22 mouse cellular contexts compared by ENCODE assay signal in the genomic region with DNA sequence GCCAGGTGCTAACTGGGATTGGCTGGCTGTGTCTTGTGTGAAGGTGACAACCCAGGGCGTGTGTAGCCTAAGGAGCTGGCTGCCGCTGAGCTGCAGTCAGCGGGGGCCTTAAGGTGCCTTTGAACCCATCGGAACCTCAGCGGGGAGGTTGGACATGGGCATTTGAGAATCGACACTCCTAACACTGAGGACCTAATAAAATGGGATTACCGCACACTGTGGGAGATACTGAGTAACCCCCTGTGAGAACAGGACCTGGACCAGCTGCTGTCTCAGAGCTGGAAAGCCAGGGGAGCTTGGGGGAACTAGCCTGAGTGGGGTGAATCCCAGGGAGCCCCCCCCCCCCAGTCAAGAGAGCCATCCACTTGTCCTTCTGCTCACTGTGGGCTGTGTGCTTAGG. TPM values are rescaled to one million over a fixed set of nuclear protein-coding genes. Genes with fewer than 3 reads are reported as not detected.
DNase-seq lines count a peak whose midpoint lies in the region; ATAC-seq lines count a peak whose summit lies in the region.
"Had no signal": no experiment of that assay in that cellular context is flagged by ENCODE, and none has a peak within 500 bp of the region (broad histone marks: within the 10 kb centered on the region; RNA-seq: fewer than 3 reads in every experiment).

No protein-coding gene starts in this region.

- H3K4me1 ChIP-seq in forebrain, embryonic 12.5 days: peaks cover 14% of the 10 kb centered on the region
- H3K4me1 ChIP-seq in forebrain, embryonic 14.5 days (ENCODE audit: control insufficient read depth, insufficient read depth, low read length): no peaks in the 10 kb centered on the region
- 0 out of 2 replicates have a peak, but pooled peaks cover 3% of the 10 kb centered on the region for H3K4me1 ChIP-seq in hindbrain, embryonic 12.5 days
- H3K4me1 ChIP-seq in hindbrain, embryonic 14.5 days (replicated peaks; ENCODE audit: control insufficient read depth, insufficient read depth, low read length): no peaks in the 10 kb centered on the region
- 0 out of 2 replicates have a peak, but pooled peaks cover 3% of the 10 kb centered on the region for H3K4me1 ChIP-seq in midbrain, embryonic 12.5 days
- peaks cover 2% of the 10 kb centered on the region; the same call in 1 of the 2 replicates for H3K4me1 ChIP-seq in midbrain, embryonic 11.5 days (ENCODE audit: control insufficient read depth, insufficient read depth, low read length)
- no peaks in the 10 kb centered on the region for H3K4me1 ChIP-seq in midbrain, embryonic 14.5 days (ENCODE audit: control insufficient read depth, insufficient read depth, low read length)

- 94% methylated on average over 7 of the region's 7 CpGs for WGBS in forebrain, embryonic 12.5 days
- 94% methylated on average over 7 of the region's 7 CpGs for WGBS in forebrain, embryonic 14.5 days
- WGBS in hindbrain, embryonic 12.5 days: 94% methylated on average over 7 of the region's 7 CpGs
- WGBS in hindbrain, embryonic 14.5 days: 91% methylated on average over 7 of the region's 7 CpGs
- WGBS in midbrain, embryonic 12.5 days: 88% methylated on average over 7 of the region's 7 CpGs
- 89% methylated on average over 7 of the region's 7 CpGs for WGBS in midbrain, embryonic 11.5 days
- WGBS in midbrain, embryonic 14.5 days: 80% methylated on average over 7 of the region's 7 CpGs

- H3K4me3 ChIP-seq in forebrain, embryonic 12.5 days (replicated peaks): no peak overlapping the region
- H3K4me3 ChIP-seq in forebrain, embryonic 14.5 days (ENCODE audit: low read depth, low read length): no peak overlapping the region
- H3K4me3 ChIP-seq in hindbrain, embryonic 12.5 days: no peak overlapping the region
- H3K4me3 ChIP-seq in hindbrain, embryonic 14.5 days (replicated peaks; ENCODE audit: low read length): no peak overlapping the region
- H3K4me3 ChIP-seq in midbrain, embryonic 12.5 days: no peak overlapping the region
- no peak overlapping the region for H3K4me3 ChIP-seq in midbrain, embryonic 11.5 days (ENCODE audit: low read depth, low read length)
- no peak overlapping the region for H3K4me3 ChIP-seq in midbrain, embryonic 14.5 days (replicated peaks; ENCODE audit: low read depth, low read length)
- H3K4me3 ChIP-seq: embryonic facial prominence, embryonic 15.5 days; erythroblast, embryonic 14.5 days; gastrocnemius, adult 2 months; heart, embryonic 13.5 days had no signal

- no peak overlapping the region for H3K4me2 ChIP-seq in forebrain, embryonic 12.5 days
- no peak overlapping the region for H3K4me2 ChIP-seq in forebrain, embryonic 14.5 days (ENCODE audit: low read length)
- no peak overlapping the region for H3K4me2 ChIP-seq in hindbrain, embryonic 12.5 days (replicated peaks)
- no peak overlapping the region for H3K4me2 ChIP-seq in hindbrain, embryonic 14.5 days (replicated peaks)
- H3K4me2 ChIP-seq in midbrain, embryonic 12.5 days (replicated peaks): no peak overlapping the region
- H3K4me2 ChIP-seq in midbrain, embryonic 11.5 days: no peak overlapping the region
- no peak overlapping the region for H3K4me2 ChIP-seq in midbrain, embryonic 14.5 days (ENCODE audit: low read length)
- H3K4me2 ChIP-seq: embryonic facial prominence, embryonic 15.5 days; heart, embryonic 13.5 days had no signal

- H3K9ac ChIP-seq in forebrain, embryonic 12.5 days: no peak overlapping the region
- H3K9ac ChIP-seq in forebrain, embryonic 14.5 days (ENCODE audit: low read length): no peak overlapping the region
- H3K9ac ChIP-seq in hindbrain, embryonic 12.5 days: no peak overlapping the region
- no peak overlapping the region for H3K9ac ChIP-seq in hindbrain, embryonic 14.5 days
- no peak overlapping the region for H3K9ac ChIP-seq in midbrain, embryonic 12.5 days (replicated peaks)
- H3K9ac ChIP-seq in midbrain, embryonic 11.5 days (ENCODE audit: low read length): no peak overlapping the region
- no peak overlapping the region for H3K9ac ChIP-seq in midbrain, embryonic 14.5 days (replicated peaks; ENCODE audit: low read length)
- H3K9ac ChIP-seq: embryonic facial prominence, embryonic 15.5 days; heart, embryonic 13.5 days had no signal

- H3K27ac ChIP-seq in forebrain, embryonic 12.5 days: peak overlapping the region; percentile 61; the same call in 1 of the 2 replicates
- H3K27ac ChIP-seq in forebrain, embryonic 14.5 days (ENCODE audit: low read depth, low read length): no peak overlapping the region
- H3K27ac ChIP-seq in hindbrain, embryonic 12.5 days: peak overlapping the region; percentile 23; the same call in 1 of the 2 replicates
- H3K27ac ChIP-seq in hindbrain, embryonic 14.5 days: no peak overlapping the region
- H3K27ac ChIP-seq in midbrain, embryonic 12.5 days (replicated peaks): peak overlapping the region; percentile 50
- H3K27ac ChIP-seq in midbrain, embryonic 11.5 days (ENCODE audit: low read depth, low read length): no peak overlapping the region
- H3K27ac ChIP-seq in midbrain, embryonic 14.5 days (replicated peaks; ENCODE audit: low read depth, low read length): 0 out of 2 replicates have a peak overlapping the region, but pooled peaks have one; percentile 20
- H3K27ac ChIP-seq: embryonic facial prominence, embryonic 15.5 days; gastrocnemius, adult 2 months; heart, embryonic 13.5 days; hindbrain, postnatal 0 days had no signal

- no peaks in the 10 kb centered on the region for H3K9me3 ChIP-seq in forebrain, embryonic 12.5 days
- no peaks in the 10 kb centered on the region for H3K9me3 ChIP-seq in forebrain, embryonic 14.5 days (replicated peaks; ENCODE audit: control insufficient read depth, low read length)
- no peaks in the 10 kb centered on the region for H3K9me3 ChIP-seq in hindbrain, embryonic 12.5 days (replicated peaks)
- H3K9me3 ChIP-seq in hindbrain, embryonic 14.5 days (ENCODE audit: control insufficient read depth, low read length): no peaks in the 10 kb centered on the region
- no peaks in the 10 kb centered on the region for H3K9me3 ChIP-seq in midbrain, embryonic 12.5 days
- H3K9me3 ChIP-seq in midbrain, embryonic 11.5 days (ENCODE audit: control insufficient read depth, low read length): no peaks in the 10 kb centered on the region
- no peaks in the 10 kb centered on the region for H3K9me3 ChIP-seq in midbrain, embryonic 14.5 days (ENCODE audit: control insufficient read depth, low read length)
- H3K9me3 ChIP-seq: embryonic facial prominence, embryonic 15.5 days; heart, embryonic 13.5 days had no signal

- ATAC-seq in forebrain, embryonic 12.5 days (ENCODE audit: low FRiP score): no peak
- ATAC-seq in forebrain, embryonic 14.5 days: no peak
- no peak for ATAC-seq in hindbrain, embryonic 12.5 days (ENCODE audit: low FRiP score)
- no peak for ATAC-seq in hindbrain, embryonic 14.5 days (ENCODE audit: low FRiP score)
- ATAC-seq in midbrain, embryonic 12.5 days (ENCODE audit: low FRiP score, low read depth): no peak
- ATAC-seq in midbrain, embryonic 11.5 days (ENCODE audit: low FRiP score): no peak
- ATAC-seq in midbrain, embryonic 14.5 days (ENCODE audit: low FRiP score, low TSS enrichment): no peak
- ATAC-seq: hindbrain, postnatal 0 days; Patski had no signal

- no peak for DNase-seq in forebrain, embryonic 14.5 days (ENCODE audit: low spot score)
- DNase-seq in hindbrain, embryonic 14.5 days (ENCODE audit: low spot score): no peak
- DNase-seq in midbrain, embryonic 11.5 days (ENCODE audit: low spot score, missing footprints): no peak
- no peak for DNase-seq in midbrain, embryonic 14.5 days
- DNase-seq in thymus, postnatal 25 days: no peak
- DNase-seq: adrenal gland, adult 8-10 months; cerebellum, adult 11 months; cerebellum, adult 8-10 months; cerebellum, postnatal 14 days; embryo, embryonic 11 days; gastrocnemius, adult 2 months; gastrocnemius, postnatal 25 days; kidney, adult 2 months had no signal

- no peaks in the 10 kb centered on the region for H3K27me3 ChIP-seq in forebrain, embryonic 12.5 days
- no peaks in the 10 kb centered on the region for H3K27me3 ChIP-seq in forebrain, embryonic 14.5 days (replicated peaks; ENCODE audit: control insufficient read depth, insufficient read depth, low read length)
- H3K27me3 ChIP-seq in hindbrain, embryonic 12.5 days: no peaks in the 10 kb centered on the region
- H3K27me3 ChIP-seq in hindbrain, embryonic 14.5 days (ENCODE audit: control insufficient read depth, insufficient read depth, low read length): no peaks in the 10 kb centered on the region
- H3K27me3 ChIP-seq in midbrain, embryonic 12.5 days: no peaks in the 10 kb centered on the region
- no peaks in the 10 kb centered on the region for H3K27me3 ChIP-seq in midbrain, embryonic 11.5 days (ENCODE audit: control insufficient read depth, insufficient read depth, low read length)
- no peaks in the 10 kb centered on the region for H3K27me3 ChIP-seq in midbrain, embryonic 14.5 days (ENCODE audit: control insufficient read depth, insufficient read depth, low read length)
- H3K27me3 ChIP-seq: CH12.LX; embryonic facial prominence, embryonic 15.5 days; heart, embryonic 13.5 days; Patski had no signal

- H3K36me3 ChIP-seq in forebrain, embryonic 12.5 days (replicated peaks): peaks cover 70% of the 10 kb centered on the region
- H3K36me3 ChIP-seq in forebrain, embryonic 14.5 days (ENCODE audit: control insufficient read depth, insufficient read depth, low read length): peaks cover 74% of the 10 kb centered on the region
- H3K36me3 ChIP-seq in hindbrain, embryonic 12.5 days: peaks cover 59% of the 10 kb centered on the region
- H3K36me3 ChIP-seq in hindbrain, embryonic 14.5 days (replicated peaks; ENCODE audit: control insufficient read depth, insufficient read depth): peaks cover 64% of the 10 kb centered on the region
- peaks cover 64% of the 10 kb centered on the region for H3K36me3 ChIP-seq in midbrain, embryonic 12.5 days
- H3K36me3 ChIP-seq in midbrain, embryonic 11.5 days (ENCODE audit: control insufficient read depth, insufficient read depth, low read length): peaks cover 44% of the 10 kb centered on the region
- H3K36me3 ChIP-seq in midbrain, embryonic 14.5 days (ENCODE audit: control insufficient read depth, insufficient read depth, low read length): peaks cover 66% of the 10 kb centered on the region

RNA-seq across cellular contexts. Expression of a gene that starts 1.6 kb away (rescaled TPM):
- polyA plus RNA-seq in forebrain, embryonic 12.5 days (2016; fragmentation: Nextera tagmentation; extraction: Ambion mirVana): 0.38 and 0.57 TPM in 2 replicates
- polyA plus RNA-seq in forebrain, embryonic 14.5 days (2014; fragmentation: Nextera tagmentation; extraction: Ambion mirVana): 0.27 and 0.38 TPM in 2 replicates
- polyA plus RNA-seq in hindbrain, embryonic 12.5 days (2016; fragmentation: Nextera tagmentation; extraction: Ambion mirVana): 0.50 and 0.79 TPM in 2 replicates
- 0.21 and 0.41 TPM in 2 replicates for polyA plus RNA-seq in hindbrain, embryonic 14.5 days (2014; fragmentation: Nextera tagmentation; extraction: Ambion mirVana)
- polyA plus RNA-seq in midbrain, embryonic 12.5 days (2016; fragmentation: Nextera tagmentation; extraction: Ambion mirVana): 0.56 and 0.59 TPM in 2 replicates
- 0.15 and 0.18 TPM in 2 replicates for polyA plus RNA-seq in midbrain, embryonic 11.5 days (2014; fragmentation: Nextera tagmentation; extraction: Ambion mirVana)
- polyA plus RNA-seq in midbrain, embryonic 14.5 days (2014; fragmentation: Nextera tagmentation; extraction: Ambion mirVana): 0.47 and 0.74 TPM in 2 replicates
- polyA plus RNA-seq: erythroblast, embryonic 14.5 days had no signal

RNA-seq across cellular contexts. Expression of a gene that starts 52.3 kb away (rescaled TPM):
- 41.9 and 43.7 TPM in 2 replicates for polyA plus RNA-seq in forebrain, embryonic 12.5 days (2016; fragmentation: Nextera tagmentation; extraction: Ambion mirVana)
- polyA plus RNA-seq in forebrain, embryonic 14.5 days (2014; fragmentation: Nextera tagmentation; extraction: Ambion mirVana): 26.1 and 31.3 TPM in 2 replicates
- 44.3 and 44.7 TPM in 2 replicates for polyA plus RNA-seq in hindbrain, embryonic 12.5 days (2016; fragmentation: Nextera tagmentation; extraction: Ambion mirVana)
- polyA plus RNA-seq in hindbrain, embryonic 14.5 days (2014; fragmentation: Nextera tagmentation; extraction: Ambion mirVana): 29.0 and 33.6 TPM in 2 replicates
- polyA plus RNA-seq in midbrain, embryonic 12.5 days (2016; fragmentation: Nextera tagmentation; extraction: Ambion mirVana): 43.5 and 45.9 TPM in 2 replicates
- polyA plus RNA-seq in midbrain, embryonic 11.5 days (2014; fragmentation: Nextera tagmentation; extraction: Ambion mirVana): 30.1 and 31.7 TPM in 2 replicates
- 28.3 and 35.7 TPM in 2 replicates for polyA plus RNA-seq in midbrain, embryonic 14.5 days (2014; fragmentation: Nextera tagmentation; extraction: Ambion mirVana)

Comparison
In these comparisons a context has a peak if more than half of its experiments do, and no peak if none do; other contexts are left out.
1. H3K27ac ChIP-seq: peak in forebrain, embryonic 12.5 days (single experiment), hindbrain, embryonic 12.5 days (single experiment), midbrain, embryonic 12.5 days (single experiment) and midbrain, embryonic 14.5 days (single experiment); none in forebrain, embryonic 14.5 days (single experiment), hindbrain, embryonic 14.5 days (single experiment) and midbrain, embryonic 11.5 days (single experiment).